Mouse (Mus musculus): ENCODE measurements around the gene Trib3.
"Not testable (repeated sequence)": the region's sequence is repeated elsewhere in the genome, so short reads cannot be mapped to it uniquely, and the experiment has no call there.

The Trib3 gene

DNA sequence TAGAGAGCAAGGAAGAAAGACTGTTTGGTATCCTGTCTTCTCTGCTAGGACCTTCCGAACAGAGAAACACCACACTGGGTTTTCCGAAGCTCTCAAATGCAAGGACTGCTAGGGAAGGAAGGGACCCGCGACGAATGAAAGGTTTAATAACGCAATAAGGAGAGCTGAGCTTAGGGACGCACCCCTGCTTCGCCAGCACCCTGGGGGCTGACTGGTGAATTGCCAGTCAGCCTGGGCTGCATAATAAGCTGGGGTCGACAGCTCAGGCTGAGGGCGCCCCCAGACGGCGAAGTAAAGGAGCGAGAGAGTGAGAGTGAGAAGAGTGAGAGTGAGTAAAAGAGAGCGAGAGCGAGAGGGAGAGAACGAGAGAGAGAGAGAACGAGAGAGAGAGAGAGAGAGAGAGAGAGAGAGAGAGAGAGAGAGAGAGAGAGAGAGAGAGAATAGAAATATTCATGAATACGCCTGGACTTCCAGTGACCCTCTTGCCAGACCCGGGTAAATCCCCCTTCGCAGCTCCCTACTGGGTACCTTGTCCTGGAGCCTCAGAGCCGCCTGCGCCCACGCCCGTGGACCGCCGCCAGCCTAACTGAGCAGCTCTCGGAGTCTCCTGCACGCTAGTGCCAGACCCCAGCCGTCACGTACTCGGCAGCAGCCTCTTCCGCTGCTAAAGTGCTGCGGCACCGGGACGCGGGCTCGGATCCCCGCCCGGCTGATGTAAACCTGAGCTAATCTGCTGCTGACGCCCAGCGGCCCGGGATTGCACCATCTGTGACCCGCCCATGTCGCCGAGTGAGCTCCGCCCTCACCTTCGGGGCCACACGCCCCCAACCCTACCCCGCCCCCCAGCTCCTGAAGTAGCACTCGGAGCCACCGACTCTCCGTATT is at the start of gene Trib3:
Trib3 (minus strand) TSS at position 704 of the 885 bp plus-strand sequence.
- peak; percentile 75 to 80 for DNase-seq

DNA sequence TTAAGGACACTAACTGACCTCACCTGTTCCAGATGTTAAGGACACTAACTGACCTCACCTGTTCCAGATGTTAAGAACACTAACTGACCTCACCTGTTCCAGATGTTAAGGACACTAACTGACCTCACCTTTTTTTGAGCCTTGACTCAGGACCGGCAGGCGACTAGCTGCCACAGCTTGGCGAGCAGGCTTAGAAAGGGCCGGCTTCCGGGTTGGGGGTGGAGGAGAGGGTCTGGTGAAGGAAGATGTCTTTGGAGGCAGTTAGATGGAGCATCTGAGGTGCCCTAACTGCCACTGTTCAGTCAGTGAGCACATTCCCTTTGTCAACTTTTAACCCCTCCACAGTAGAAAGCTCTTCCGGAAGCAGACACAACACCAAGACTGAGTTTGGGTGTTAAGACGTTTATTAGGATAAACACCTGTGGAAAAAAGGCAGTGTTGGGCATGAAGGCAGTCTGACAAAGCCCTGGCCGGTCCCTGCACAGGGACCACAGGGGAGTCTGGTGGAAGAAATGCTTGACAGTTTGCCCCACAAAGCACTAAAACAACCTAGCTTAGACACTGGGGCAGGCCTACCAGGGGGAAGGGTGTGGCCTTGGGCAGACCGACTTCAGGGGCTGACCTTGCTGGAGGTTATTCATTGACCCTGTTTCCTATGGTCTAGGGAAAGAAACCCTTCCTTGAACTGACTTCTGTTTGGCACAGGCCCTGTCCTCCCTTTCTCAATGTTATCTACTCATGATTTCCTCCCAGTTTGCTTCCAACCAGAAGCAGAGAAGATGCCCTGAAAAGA is 49.6 kb upstream of the Trib3 start:
- DNase-seq, result no peak

DNA sequence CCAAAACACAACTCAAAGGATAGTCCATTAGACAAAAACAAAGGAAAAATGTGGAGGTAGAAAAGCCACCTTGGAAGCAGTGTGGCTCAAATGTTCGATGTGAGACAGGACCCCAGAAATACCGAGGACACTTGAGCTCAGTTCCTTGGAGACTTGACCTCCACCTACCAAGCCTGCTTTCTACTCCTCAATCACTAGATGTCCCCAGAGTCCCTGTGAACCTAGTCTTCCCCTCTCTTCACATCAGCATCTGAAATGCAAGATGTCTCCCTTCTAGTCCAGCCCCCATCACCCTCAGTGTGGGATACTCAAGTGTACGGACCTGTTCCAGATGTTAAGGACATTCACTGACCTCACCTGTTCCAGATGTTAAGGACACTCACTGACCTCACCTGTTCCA is 49.0 kb upstream of the Trib3 start:
- DNase-seq, result no peak

DNA sequence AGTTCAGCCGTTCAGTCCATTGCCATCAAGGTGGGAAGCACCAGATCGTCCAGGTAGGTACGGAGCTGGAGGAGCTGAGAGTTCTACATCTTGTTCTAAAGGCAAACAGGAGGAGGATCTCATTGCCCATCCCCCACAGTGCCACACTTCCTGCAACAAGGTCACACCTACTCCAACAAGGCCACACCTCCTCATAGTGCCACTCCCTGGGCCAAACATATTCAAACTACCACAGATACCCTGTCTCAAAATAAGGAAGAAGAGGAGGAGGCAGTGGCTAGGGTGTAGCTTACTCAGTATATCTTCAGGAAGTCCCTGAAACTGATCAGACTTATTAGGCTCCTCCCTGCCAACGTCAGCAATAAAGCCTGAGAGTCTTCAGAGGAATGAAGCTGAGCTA is 40.4 kb upstream of the Trib3 start:
- no peak for DNase-seq

DNA sequence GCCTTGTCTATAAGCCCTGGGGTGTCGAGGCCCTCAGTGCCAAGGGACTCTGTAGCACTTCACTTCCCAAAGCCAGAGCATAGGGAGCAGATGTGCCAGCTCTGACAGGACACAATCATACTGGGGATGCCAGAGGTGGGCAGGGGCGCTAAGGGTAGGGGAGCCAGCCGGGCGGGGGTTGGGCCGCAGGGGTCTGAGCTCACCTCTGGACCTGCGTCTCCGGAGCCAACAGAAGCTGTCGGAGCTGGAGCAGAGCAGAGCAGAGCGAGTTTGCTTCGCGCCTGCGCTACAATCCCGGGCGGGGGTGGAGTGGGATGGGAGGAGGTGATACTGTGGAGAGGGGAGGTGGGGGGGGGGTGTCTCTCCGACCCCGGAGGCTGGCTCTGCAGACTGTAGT is 32.5 kb upstream of the Trib3 start, which contains the start of gene Nrsn2:
Nrsn2 (minus strand) TSS at position 294 of the 397 bp plus-strand sequence.
- no peak for DNase-seq

DNA sequence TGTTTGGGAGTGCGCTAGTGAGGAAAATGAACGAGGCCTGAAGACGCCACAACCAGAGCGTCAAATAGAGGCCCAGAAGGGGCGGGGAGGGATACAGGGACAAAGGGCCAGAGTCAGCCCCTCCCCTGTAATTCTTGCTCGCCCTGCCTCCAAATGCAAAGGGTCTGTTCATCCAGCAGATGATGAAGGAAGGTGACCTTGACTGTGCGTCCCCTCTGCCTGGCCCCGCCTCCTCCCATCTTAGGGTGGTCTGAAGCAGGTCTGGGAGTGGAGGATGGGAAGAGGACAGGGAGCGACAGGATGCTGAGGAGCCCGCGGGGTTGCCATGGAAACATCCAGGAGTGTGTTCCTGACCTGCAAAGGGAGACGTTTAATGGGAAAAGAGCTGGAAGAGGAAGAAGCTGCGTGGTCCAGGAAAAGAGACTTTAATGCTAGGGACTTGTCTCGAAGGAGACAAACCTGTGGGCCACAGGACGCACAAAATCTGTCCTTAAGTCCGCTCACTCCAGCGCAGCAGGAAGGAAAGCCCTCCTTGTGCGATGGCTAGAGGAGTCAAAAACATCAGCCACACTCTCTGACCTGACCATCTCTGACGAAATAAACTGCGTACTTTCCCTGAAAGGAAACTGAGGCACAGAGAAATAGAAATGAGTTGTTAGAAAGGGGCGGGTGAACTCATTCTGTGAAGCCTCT is 32.0 kb upstream of the Trib3 start:
- no peak for DNase-seq

DNA sequence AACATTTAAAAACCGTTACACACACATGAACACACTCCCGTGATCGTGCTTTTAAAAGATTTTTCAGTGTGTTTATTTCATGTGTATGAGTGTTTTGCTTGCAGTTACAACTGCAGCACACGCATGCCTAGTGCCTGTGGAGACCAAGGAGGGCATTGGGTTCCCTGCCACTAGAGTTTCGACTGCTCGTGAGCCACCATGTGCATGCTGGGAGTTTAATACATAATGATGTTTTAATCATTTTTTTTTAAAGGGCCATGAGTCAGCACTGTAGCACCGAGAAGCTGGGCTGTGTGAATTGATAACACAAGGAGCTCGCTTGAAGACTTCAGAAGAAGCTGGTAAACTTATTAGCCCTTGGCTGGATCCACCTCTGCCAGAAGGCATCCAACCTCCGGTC is 29.7 kb upstream of the Trib3 start:
- DNase-seq, result no peak

DNA sequence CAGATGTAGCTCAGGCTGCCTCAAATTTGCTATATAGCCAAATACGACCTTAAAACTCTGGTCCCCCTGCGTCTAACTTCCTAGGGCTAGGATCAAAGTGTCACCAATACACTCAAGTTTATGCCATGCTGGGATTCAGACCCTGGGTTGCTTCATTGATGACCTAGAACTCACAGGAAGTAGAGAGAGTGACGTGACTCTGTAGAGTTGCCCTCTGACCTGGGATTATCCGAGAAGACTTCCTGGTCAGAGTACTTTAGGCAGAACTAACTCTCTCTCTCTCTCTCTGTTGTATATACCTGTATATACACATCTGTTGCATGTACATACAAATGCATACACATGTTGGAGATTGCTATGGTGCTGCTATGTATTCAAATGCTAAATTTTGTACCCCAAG is 28.8 kb upstream of the Trib3 start:
- DNase-seq, result no peak

DNA sequence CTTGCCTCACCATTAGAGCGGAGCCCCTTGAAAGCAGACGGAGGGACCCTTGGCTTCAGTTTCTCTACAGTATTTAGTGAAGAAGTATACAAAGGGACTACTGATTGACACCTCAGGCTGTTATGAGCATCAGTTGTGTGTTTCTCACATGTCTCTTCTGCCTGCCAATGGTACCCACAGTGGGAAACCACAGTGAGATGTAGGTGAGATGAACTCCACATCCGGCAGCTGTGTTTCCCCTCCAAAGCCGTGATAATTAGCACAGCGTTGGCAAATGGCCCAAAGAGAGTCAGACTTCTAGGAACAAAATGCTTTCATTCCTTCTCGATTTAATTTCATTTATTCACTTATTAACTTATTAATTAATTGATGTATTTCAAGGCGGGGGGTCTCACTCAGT is 28.3 kb upstream of the Trib3 start:
- DNase-seq, result peak; percentile 28 to 43

DNA sequence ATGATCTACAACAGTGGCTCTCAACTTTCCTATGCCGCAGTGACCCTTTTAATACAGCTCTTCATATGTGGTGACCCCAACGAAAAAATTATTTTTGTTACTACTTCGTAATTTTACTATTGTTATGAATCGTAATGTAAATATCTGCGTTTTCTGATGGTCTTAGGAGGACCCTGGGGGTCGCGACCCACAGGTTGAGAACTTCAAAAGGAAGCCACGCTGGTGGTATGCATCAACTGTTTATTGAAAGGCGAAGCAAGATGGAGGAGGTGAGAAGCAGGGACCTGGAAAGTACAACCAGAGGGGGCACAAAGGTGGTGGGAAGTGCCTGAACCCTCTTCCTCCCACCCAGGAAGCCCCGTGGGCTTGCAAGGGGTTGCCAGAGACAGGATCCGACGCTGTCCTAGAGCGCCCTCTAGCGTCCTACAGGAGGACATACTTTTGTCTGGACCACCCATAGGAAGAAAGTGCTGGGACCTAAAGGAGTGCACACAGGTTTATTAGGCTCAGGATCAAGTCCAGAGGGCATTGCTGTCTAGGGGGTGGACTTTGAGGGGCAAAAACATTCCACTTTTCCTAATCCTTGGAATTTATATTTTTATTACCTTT is 24.8 kb upstream of the Trib3 start:
- DNase-seq, result peak; percentile 40 to 54

DNA sequence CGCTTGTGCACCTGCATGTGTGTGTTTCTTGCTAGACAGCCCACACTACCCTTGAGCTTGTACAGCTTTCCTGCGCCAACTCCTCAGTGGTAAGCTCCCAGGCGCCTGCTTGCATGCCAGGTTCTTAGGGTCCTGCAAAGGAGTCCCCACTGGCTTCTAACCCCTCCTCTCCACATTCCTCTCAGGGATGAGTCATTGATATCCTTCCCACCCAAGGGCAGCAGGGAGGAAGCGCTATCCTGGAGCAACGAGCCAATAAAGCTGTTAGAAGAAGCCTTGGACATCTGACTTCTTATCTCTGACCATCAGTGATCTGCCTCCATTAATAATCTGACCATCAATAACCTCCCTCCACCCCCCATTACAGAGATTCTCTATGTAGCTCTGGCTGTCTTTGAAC is 24.1 kb upstream of the Trib3 start:
- no peak for DNase-seq

DNA sequence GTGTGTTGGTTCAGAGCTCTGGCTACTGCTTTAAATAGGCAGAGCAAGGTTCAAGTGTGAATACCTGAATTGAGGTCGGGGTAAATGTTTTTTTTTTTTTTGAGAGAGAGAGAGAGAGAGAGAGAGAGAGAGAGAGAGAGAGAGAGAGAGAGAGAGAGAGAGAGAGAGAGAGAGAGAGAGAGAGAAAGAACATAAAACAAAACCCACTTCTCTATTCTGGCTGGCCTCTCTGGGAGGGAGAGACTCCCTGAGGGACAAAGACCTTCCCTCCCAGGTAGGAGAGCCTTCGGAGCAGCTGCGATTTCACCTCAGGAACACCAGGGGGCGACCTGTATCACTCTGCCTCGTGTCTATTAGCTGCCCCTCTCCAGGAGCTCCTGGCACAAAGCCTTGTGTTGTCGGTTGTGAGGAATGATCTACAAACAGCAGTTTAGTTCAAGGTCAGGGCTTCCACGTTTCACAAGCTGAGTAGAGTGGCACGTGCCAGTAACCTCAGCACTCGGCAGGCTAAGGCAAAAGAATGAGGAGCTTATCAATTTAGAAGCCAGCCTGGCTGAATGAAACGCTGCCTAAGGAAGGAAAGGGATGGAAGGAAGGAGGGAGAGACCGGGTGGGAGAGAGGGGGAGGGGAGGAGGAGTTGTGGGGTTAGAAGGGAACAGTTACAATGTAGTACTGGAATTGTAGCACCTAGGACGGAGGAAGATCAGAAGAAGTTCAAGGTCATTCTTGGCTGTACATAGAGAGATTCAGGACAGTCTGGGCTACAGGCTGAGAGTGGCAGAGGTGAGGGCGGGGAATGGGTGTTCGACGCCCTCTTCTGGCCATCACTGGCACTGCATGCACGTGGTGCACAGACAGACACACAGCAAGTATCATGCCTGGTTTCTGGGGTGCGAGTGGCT is 19.7 kb upstream of the Trib3 start:
- DNase-seq, result peak in 1 of 2 experiments; percentile 46

DNA sequence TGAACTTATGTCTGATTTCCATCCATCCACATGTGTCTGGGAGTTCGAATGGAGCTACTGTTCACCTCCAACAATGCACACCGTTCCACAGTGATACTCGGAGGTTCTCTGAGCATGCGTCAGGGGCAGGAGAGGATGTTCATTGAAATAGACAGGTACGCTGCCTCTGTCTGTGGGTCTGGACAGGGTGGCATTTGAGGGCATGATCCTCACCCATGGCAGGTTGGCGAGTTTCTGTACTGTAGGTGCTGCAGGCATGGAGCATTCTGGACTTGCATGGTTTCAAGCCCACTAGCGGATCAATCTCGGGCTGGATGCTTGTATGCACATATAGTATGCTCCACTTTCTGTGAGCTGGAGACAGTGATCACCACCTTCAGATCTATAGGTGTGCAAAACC is 17.4 kb upstream of the Trib3 start:
- no peak for DNase-seq

DNA sequence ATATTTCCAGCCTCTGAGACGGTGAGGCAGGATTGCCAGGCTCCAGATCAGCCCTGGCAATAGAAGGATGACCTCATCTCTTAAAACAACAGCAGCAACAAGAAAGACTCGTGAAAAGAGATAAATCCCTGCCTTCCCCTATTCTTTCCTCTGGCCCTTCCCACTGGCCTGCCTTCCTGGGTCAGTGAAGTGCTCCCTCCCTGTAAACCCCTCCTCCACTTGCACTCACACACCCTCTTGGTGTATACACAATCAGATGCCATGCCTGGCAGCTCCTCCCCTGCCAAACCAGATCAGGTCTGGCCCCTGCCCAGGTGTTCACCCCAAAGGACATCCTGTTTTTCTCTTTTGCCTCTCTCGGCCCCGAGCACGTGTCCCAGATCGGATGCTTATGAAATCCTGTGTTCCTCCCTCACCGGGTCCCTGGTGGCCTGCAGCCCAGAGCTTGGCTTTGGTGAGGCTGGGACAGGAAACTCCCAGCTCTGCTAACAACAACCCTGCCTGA is 16.5 kb upstream of the Trib3 start:
- DNase-seq, result peak; percentile 26 to 50

DNA sequence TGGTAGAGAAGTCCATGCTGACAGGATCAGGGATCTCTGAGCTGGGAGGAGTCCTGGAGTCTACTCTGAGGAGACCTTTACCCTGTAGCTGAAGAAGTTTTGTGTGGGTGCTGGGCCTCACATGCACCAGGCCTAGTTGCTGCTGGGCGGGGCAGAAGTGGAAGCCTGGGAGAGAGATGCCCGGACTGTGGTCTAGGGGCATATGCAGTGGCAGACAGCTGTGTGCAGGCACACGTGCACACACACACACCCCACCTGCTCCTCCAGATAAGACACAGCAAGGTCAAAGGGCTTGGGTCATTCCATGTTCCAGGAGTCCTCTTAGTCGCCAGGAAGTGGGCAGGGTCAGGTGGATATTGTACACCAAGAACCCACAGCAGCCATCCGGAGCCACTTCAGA is 15.8 kb upstream of the Trib3 start:
- DNase-seq, result no peak

DNA sequence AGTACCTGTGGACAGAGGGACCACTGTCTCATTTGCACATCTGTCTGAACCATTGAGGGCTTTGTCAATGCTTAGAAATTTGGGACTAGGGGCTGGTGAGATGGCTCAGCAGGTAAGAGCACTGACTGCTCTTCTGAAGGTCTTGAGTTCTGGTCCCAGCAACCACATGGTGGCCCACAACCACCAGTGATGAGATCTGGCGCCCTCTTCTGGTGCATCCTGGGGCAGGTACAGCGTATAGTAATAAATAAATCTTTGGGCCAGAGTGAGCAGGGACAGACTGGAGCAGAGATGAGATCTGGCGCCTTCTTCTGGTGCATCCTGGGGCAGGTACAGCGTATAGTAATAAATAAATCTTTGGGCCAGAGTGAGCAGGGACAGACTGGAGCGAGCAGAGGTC is 15.1 kb upstream of the Trib3 start:
- DNase-seq, result not testable (repeated sequence)

DNA sequence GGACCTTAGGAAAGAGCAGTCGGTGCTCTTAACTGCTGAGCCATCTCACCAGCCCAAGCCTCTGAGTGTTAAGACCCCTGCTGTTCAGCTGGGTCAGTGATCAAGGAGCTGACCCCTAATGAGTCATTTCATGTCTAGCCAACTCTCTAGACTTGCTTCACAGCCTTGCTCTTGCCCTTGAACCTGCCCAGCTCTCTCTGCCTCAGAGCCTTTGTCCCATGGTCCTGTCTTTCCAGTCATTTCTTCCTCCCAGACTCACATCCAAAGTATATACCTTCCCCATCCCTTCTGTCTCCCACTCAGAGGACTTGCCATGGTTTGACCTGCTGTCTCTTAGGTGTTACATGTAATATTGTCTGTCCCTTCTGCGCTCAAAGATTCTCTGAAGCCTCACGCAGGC is 13.4 kb upstream of the Trib3 start:
- no peak for DNase-seq

DNA sequence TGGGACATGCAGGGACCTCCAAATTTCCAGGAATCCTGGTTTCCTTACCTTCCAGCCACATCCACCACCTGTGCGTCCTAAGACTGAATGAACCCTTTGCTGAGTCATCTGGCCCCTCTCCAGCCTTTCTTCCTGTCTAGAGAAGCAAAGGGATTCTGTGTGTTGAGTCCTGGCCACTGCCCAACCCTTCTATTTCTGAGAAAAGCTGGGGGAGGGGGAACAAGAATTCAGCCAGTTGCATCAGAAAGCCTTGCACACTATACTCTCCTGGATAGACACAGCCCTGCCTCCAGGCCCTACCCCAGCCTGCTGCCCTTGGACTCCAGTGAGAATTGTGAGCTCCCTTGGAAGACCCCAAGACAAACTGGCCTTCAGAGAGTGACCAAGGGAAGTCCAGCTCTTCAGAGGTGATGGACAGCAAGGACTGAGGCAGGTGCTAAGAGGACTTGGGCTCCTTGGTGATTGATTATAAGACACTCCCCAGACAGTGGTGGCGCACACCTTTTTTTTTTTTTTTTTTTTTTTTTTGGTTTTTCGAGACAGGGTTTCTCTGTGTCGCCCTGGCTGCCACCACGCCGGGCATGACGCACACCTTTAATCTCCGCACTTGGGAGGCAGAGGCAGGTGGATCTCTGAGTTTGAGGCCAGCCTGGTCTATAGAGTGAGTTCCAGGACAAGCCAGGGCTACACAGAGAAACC is 6.2 kb upstream of the Trib3 start:
- DNase-seq, result no peak

DNA sequence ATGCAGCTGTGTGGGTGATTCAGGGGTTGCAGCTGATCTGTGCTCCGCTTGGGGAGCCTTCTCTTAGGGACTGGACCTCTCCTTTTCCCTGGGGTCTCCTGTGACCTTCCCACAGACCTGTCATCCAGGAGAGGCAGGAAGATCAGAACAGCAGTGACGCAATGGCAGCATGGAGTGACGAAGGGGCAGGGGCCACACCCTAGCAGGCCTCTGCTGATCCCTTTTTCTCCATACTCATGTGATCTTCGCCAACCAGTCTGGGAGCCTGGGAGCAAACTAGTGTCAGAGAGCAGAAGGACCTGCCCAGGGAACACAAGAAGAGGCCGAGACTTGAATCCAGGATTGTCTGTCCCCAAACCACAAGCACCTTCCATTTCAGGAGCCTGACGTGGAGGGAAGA is 5.4 kb upstream of the Trib3 start:
- no peak for DNase-seq

DNA sequence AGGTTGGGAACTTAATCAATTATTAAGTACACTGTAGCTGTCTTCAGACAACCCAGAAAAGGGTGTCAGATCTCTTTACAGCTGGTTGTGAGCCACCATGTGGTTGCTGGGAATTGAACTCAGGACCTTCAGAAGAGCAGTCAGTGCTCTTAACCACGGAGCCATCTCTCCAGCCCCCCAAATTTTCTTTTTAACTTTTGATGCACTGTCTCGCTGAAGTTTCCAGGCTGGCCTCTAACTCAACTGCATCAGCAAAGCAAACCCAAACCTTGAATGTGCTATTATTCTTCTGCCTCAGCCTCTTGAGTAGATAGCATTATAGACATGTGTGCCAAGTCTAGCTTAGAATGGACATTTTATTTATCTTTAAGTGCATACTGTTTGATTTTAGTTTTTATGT is 3.9 kb upstream of the Trib3 start:
- no peak for DNase-seq
